Mouse (Mus musculus) gastrocnemius, postnatal 10 days (tissue): ENCODE results near the gene Mospd3. TPM values are rescaled to one million over a fixed set of nuclear protein-coding genes. Genes with fewer than 3 reads are reported as not detected.

Experiments
- DNase-seq: peaks from one replicate; pipeline ENCODE4 v3.0.0; 2021; ENCODE audit warnings: mixed read lengths
- total RNA-seq, 2 experiments: library from RNA; stranded (reverse); gene quantifications; 2 replicates each; pipeline ENCODE4 v1.2.3; 2021

Mospd3 gene
- total RNA-seq, 2 experiments from 2014 or later, result 16.5 to 29.5 TPM

DNA sequence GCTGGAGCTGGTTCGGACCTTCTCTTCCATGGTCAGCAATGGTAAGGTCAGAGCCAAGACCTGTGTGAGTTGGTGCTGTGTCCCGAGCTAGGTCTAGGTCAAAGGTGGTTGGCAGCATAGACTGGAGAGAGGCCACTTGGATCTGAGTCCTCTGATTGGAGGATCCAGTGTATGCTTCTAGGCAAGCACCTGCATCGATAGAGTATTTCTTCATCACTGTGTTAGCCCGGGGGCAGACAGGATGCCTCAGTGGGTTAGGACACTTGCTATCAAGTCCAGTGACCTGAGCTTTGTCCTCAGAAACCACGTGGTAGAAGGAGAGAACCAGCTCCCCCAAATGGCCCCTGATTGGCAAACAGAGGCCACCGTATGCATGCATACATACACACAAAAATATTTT, 20.6 kb downstream of the Mospd3 start:
- DNase-seq, result no peak

DNA sequence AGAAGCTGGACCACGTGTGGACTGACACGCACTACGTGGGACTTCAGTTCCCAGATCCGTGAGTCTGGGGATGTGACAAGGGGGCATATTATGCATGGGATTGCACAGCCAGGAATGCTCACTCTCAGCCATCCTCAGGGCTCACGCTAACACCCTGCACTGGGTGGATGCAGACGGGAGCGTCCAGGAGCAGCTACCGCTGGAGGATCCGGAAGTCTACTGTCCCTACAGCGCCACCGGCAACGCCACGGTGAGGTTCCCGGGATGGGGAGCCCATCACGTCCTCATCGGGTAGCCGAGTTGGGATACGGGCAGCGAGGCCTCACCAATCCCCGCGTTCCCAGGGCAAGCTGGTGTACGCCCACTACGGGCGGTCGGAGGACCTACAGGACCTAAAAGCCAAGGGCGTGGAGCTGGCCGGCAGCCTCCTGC, 26.4 kb downstream of the Mospd3 start:
- peak; percentile 42 for DNase-seq

DNA sequence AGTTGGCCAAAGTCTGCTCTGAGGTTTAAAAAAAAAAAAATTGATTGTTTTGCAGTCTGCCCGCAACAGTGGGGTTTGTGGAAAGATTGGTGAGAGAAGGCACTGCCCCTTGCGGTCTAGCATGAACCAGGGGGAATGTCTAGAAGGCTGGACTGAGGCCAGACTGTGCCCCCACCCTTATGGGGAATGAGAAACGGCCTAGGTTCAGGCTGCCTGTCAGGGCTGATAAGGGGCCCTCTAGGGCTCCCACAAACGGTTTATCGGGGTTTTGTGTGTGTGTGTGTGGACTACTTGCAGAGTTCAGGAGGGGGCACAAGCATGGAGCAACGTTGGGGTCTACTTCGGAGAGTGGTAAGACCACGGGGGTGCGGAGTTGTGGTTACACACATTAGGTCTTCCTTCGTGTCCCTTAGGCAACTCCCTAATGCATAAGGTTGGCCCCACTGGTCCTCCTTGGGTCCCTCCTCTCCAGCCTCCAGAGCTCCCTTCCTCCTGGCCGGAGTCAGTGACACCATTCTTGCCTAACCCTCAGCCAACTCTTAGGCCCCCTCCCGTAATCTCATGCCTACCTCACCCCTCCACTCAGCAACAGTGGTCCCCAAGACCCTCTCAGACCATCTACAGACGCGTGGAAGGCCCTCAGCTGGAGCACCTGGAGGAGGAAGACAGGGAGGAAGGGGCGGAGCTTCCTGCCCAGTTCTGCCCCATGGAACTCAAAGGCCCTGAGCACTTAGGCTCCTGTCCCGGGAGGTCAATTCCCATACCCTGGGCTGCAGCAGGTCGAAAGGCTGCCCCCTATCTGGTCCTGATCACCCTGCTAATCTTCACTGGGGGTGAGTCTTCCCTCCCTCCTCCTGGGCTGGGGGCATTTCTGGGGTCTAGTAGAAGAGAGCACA, 29.9 kb downstream of the Mospd3 start:
- no peak for DNase-seq

DNA sequence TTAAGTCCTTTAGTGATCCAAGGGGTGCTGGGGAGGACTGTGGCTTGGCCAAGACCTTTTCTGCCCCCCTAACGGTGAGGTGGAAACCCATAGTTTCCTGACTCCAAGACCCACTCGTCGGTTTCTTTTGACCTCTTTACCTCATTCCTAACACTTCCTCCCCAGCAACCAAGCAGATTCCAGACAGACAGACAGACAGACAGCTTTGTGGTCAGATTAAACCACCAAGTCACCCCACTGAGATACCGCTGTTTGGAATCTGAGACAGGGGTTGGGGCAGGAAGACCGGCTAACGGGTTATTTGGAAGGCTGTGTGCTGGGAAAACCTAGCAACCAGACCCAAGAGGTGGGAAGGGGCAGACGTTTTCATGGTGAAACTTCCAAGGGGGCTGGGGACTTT, 30.7 kb downstream of the Mospd3 start:
- DNase-seq, result no peak

DNA sequence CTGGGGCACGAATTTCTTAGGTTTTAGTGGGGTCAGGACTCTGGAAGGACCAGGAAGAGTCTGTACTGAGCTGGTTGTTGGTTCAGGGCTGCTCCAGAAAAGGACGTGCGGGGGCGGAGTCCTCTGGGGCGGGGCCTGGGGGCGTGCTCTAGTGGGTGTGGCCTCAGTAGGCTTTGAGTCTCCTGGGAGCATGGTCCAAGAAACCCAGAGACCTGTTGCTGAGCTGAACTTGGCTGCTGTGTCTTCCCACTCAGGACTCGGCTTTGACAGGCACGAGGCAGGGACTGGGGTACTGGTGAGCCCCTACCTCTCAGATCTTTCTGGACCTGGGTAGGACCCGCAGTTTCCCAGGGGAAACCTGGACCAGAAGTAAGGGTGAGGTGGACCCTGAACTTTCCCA, 31.2 kb downstream of the Mospd3 start, which contains the start of gene Tfr2:
Tfr2 (plus strand) TSS at position 176 of the 400 bp plus-strand sequence.
- DNase-seq, result peak; percentile 27

DNA sequence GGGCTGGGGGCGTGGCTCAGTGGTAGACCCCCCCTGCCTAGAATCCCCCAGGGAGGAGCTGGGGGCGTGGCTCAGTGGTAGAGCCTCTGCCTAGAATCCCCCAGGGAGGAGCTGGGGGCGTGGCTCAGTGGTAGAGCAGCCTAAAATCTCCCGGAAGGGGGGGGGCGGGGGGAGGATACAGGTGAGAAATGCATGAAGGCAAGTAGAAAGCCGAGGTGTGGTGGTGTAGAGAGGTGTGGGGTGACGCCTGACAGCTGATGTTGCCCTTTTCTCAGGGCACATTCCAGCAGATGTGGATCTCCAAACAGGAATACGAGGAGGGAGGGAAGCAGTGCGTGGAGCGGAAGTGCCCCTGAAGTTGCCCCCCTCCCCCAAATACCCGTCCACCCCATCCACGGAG, 31.8 kb downstream of the Mospd3 start:
- no peak for DNase-seq

DNA sequence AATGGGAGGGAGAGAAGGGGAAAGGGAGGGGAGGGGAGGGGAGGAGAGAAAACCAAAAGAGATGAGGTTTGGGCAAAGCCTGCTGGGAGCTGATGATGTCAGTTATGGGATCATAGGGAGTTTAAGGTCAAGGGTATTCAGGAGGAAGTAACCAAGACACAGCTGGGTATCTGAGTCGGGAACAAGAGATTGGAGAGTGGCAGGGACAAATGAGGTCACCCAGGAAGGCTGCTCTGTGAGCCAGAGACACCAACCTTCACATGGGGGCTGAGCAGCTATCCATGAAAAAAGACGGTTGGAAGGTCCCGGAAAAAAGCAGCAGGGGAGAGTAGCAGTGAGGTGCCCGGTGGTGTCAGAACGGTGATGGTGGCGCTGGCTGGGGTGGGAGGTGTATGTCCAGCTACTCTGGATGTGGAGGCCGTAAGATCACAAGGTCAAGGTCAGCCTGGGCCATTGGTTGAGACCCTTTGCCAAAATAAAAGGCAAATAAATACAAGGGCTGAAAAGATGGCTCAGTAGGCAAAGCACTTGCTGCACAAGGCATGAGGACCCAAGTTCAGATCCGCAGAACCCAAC, 32.5 kb downstream of the Mospd3 start:
- no peak for DNase-seq

DNA sequence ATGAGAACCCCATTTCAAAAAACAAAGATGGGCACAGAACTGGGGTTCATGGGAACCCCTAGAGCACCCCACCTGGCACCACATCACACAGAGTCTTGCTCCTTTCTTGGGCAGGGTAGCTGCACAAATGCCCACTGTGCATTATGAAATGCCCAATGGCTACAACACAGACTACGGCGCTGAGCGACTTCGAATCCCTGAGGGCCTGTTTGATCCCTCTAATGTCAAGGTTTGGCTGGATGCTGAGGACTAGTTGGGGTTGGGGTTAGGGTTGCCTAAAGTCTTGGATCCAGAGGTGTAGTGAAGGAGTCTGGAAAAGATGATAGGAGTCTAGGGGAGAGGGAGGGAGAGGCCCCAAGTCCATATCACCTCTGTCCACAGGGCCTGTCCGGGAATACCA, 34.4 kb downstream of the Mospd3 start:
- no peak for DNase-seq

DNA sequence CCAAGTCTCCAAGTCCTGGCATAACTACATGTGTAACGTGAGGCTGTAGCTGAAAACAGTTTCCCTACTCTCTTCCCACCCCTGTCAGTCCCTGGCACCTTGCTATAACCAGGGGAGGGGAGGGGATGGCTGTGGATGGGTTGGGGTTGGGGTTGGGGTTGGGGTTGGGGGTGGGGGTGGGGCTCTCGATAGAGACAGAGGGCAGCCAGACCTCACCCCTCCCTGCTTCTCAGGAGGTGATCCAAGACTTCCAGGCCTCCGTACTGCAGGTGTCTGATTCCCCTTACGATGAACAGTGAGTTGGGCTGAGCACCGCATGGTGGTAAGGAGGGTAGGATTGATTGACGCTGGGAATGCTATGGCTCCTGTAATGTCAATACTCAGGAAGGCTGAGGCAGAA, 35.1 kb downstream of the Mospd3 start:
- no peak for DNase-seq

DNA sequence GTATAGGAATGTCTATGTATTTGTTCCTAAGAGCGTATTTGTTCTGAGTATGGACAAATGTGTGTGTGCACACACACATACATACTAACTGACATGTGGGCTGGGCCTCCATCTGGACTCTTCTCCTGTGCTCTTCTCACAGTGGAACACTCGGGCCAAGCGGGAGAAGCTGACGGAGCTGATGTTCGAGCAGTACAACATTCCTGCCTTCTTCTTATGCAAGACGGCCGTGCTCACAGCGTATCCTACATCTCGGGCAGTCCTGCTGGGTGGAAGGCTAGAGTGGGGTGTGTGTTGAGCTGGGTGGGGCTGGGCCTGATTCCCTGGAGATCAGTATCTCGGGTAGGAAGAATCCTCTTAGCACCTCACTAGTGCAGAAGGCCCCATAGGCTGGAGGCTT, 37.9 kb downstream of the Mospd3 start:
- no peak for DNase-seq

DNA sequence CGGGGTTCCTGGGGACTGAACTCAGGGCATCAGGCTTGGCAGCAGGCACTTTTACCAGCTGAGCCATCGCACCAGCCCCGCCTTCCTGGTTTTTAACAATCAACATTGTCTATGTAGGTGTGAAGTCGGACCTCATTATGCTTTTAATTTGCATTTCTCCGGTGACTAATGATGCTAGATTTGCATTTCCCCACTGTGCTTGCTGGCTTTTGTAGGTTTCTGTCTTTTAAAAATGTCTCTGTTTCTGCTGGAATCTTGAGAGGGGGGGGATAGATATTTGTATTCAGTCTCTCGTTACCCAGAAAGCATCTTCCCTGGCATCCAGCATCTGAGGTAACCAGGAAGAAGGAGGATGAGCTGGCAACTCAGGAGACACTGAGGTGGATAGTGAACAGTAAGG, 39.3 kb downstream of the Mospd3 start:
- DNase-seq, result no peak

DNA sequence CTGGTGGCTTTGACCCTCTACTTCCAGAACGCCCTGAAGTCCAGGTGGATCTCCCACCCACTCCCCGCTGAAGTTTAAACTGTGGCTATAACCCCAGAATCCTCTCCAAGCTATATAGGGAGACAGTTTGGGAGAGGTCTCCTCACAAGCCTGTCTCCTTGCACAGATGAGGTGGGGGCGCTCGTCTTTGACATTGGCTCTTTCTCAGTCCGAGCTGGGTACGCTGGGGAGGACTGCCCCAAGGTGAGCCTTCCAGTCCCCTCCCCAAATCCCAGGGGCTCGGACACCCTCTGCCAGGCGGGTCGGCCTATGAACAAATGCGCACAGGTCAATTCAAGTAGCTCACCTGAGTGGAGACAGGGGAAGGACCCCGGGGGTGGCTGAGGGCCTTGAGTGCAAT, 47.0 kb downstream of the Mospd3 start:
- DNase-seq, result no peak

DNA sequence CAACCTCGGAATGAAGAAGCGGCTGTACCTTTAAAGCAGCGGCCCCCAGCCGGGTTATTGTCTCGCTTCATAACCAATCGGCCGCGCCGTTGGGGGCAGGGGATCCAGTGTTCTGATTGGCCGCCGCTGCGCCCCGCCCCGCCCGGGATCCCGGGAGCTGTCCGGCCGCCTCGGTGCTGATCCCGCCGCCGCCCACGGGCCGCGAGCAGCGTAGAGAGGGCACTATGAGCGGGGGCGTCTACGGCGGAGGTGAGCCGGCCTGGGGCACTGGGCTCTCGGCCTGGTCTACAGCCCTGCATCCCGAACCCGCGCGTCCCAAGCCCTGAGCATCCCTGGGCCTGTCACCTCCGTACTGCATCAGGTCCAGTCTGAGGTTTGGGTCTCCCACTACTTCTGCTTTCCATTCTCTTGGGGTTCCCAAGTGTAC, 47.4 kb downstream of the Mospd3 start, which contains the start of gene Actl6b:
Actl6b (plus strand) TSS at position 107 of the 427 bp plus-strand sequence.
- DNase-seq, result peak; percentile 79

DNA sequence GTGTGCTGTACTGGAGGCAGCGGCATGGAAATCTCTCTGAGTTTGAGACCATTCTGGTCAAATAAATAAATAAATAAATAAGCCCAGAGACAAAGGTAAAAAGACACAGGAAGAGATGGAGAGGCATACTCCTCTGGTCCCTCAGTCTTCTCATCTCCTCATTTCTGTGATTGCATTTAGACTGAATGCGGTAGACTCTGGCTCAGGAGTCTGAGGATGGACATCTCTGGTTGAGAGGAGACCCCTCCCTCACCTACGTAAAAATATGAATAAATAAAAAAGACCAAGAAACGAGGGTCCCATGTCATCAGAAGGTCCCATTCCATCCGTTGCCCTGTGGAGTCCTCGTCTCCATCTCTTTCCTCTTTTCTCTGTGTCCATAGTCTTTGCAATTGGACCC, 47.9 kb downstream of the Mospd3 start:
- no peak for DNase-seq

DNA sequence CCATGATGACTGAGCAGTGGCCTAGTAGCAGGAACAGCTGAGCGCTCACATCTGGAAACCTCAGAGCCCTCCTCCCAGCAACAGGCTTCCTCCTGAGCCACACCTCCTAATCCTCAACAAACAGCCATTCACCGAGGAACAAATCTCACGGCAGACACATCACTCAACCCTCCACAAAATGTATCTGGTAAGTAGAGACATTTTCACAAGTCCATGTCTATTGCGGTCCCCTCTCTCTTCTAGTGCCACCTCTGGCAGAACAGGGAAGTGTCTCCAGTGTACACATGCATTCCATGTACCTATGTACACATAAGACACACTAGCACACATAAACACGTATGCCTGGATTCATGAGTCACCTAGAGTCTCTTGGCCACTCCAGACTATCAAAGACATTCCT, 49.7 kb downstream of the Mospd3 start:
- no peak for DNase-seq

DNA sequence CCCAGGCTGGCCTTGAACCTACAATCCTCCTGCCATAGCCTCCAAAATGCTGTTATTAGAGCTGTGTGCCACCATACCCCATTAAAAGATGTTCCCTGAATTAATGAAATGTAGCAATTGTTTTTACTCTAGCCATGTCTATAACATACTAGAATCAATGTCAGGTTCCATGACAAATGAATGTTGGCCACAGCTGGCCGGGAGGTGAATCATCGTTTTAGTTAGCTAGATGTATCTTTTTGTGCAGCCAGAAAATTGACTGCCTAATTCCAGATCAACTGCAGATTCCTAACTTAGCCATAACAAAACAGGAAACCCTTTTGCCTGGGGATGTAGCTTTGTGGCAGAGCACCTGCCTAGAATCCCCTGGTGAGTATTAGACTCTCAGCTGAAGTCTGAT, 51.0 kb downstream of the Mospd3 start:
- DNase-seq, result no peak

Other genes starting within 250 kb of the Mospd3 start
- under 1 TPM; 0.23 to 0.31 TPM for gene Zan, start 124.0 kb downstream of the Mospd3 start, total RNA-seq
- gene Pop7, start 98.5 kb downstream of the Mospd3 start, total RNA-seq, result 10 to 100 TPM; 16.6 to 18.5 TPM
- gene Gigyf1, start 82.5 kb downstream of the Mospd3 start, total RNA-seq, result 10 to 100 TPM; 23.0 to 25.3 TPM
- not detected for gene Epo, start 67.8 kb downstream of the Mospd3 start, total RNA-seq
- 100 to 1,000 TPM; 301 to 324 TPM for gene Gnb2, start 67.5 kb downstream of the Mospd3 start, total RNA-seq
- gene Actl6b, start 47.5 kb downstream of the Mospd3 start, total RNA-seq, result under 1 TPM in 1 of 2 experiments, not detected in 1; 0.16 TPM
- under 1 TPM in 1 of 2 experiments, not detected in 1; 0.56 TPM for gene Tfr2, start 31.2 kb downstream of the Mospd3 start, total RNA-seq
- gene Pcolce, start 12.7 kb upstream of the Mospd3 start, total RNA-seq, result 100 to 1,000 TPM; 292 to 390 TPM
- gene Fbxo24, start 27.9 kb upstream of the Mospd3 start, total RNA-seq, result under 1 TPM; 0.33 to 0.70 TPM
- gene Lrch4, start 28.1 kb upstream of the Mospd3 start, total RNA-seq, result 10 to 100 TPM; 15.9 to 17.7 TPM
- gene Gm20605, start 28.1 kb upstream of the Mospd3 start, total RNA-seq, result 1 to 10 TPM; 4.1 to 7.7 TPM
- 1 to 10 TPM; 2.1 to 4.0 TPM for gene Sap25, start 40.3 kb upstream of the Mospd3 start, total RNA-seq
- gene Irs3, start 44.7 kb upstream of the Mospd3 start, total RNA-seq, result under 1 TPM; 0.42 to 0.61 TPM
- 1 to 10 TPM; 4.3 to 5.9 TPM for gene Agfg2, start 83.7 kb upstream of the Mospd3 start, total RNA-seq
- gene Nyap1, start 140.5 kb upstream of the Mospd3 start, total RNA-seq, result under 1 TPM; 0.45 to 0.75 TPM
- 100 to 1,000 TPM; 189 to 203 TPM for gene Tsc22d4, start 144.7 kb upstream of the Mospd3 start, total RNA-seq
- gene Ppp1r35, start 177.8 kb upstream of the Mospd3 start, total RNA-seq, result 10 to 100 TPM in 1 of 2 experiments, 1 to 10 TPM in 1; 9.8 to 13.5 TPM
- gene Mepce, start 186.6 kb upstream of the Mospd3 start, total RNA-seq, result 10 to 100 TPM; 22.4 to 22.8 TPM
- gene Zcwpw1, start 186.7 kb upstream of the Mospd3 start, total RNA-seq, result 1 to 10 TPM; 2.0 to 3.1 TPM
- under 1 TPM; 0.54 to 0.75 TPM for gene Pilra, start 235.2 kb upstream of the Mospd3 start, total RNA-seq